Mouse (Mus musculus): ENCODE data around the gene Hunk. TPM values are rescaled to one million over a fixed set of nuclear protein-coding genes. Genes with fewer than 3 reads are reported as not detected.
A peak's percentile ranks its signal among the peaks of the same experiment; 100 is the strongest.

Hunk gene
- polyA plus RNA-seq (2015; fragmentation: Nextera tagmentation; extraction: Ambion mirVana), result 6.7 and 7.1 TPM in 2 replicates

- WGBS, result under 1% methylated on average over 89 of the region's 101 CpGs
- peak; percentile 81 for ATAC-seq (ENCODE audit: insufficient read depth, low FRiP score, low read depth)
Observed at GRCm38 (mm10) chr16:90385688-90386513, at the start of gene Hunk. Hunk (plus strand) TSS chr16:90386013.

GRCm38 (mm10) chr16:90339026-90339425, 46.8 kb upstream of the Hunk start:
- WGBS, result 87% methylated on average over 6 of the region's 6 CpGs
- Histone ChIP-seq H3K4me1 (no peaks in the 10 kb centered on the region), H3K9ac (no peak overlapping the region), H3K9me3 (no peaks in the 10 kb centered on the region), H3K4me2 (no peak overlapping the region), H3K27me3 (replicated peaks) (no peaks in the 10 kb centered on the region), H3K27ac (no peak overlapping the region), H3K36me3 (no peaks in the 10 kb centered on the region), H3K4me3 (replicated peaks) (no peak overlapping the region)
- no peak for ATAC-seq (ENCODE audit: insufficient read depth, low FRiP score, low read depth)

More at GRCm38 (mm10) chr16:90385688-90386513, at the start of gene Hunk:
- H3K27me3 ChIP-seq (replicated peaks), result no peaks in the 10 kb centered on the region; the same call in 1 of the 2 replicates
- peak within 1 kb of the TSS; percentile 81 for H3K9ac ChIP-seq
- peak within 1 kb of the TSS; percentile 94 for H3K4me2 ChIP-seq
- peaks cover 27% of the 10 kb centered on the region for H3K4me1 ChIP-seq
- H3K4me3 ChIP-seq (replicated peaks), result peak within 1 kb of the TSS; percentile 68
- H3K9me3 ChIP-seq, result no peaks in the 10 kb centered on the region
- H3K27ac ChIP-seq, result peak within 1 kb of the TSS; percentile 96
- H3K36me3 ChIP-seq, result no peaks in the 10 kb centered on the region; the same call in 1 of the 2 replicates

- Histone ChIP-seq H3K4me2 (no peak overlapping the region), H3K4me1 (no peaks in the 10 kb centered on the region), H3K9ac (no peak overlapping the region), H3K27ac (no peak overlapping the region), H3K4me3 (replicated peaks) (no peak overlapping the region), H3K9me3 (no peaks in the 10 kb centered on the region), H3K27me3 (replicated peaks) (no peaks in the 10 kb centered on the region), H3K36me3 (no peaks in the 10 kb centered on the region)
- 87% methylated on average over 5 of the region's 5 CpGs for WGBS
- ATAC-seq (ENCODE audit: insufficient read depth, low FRiP score, low read depth), result no peak
Observed at GRCm38 (mm10) chr16:90341086-90341485, 44.7 kb upstream of the Hunk start.

- ATAC-seq (ENCODE audit: insufficient read depth, low FRiP score, low read depth), result peak; percentile 93
- Histone ChIP-seq H3K36me3 (no peaks in the 10 kb centered on the region), H3K27me3 (replicated peaks) (no peaks in the 10 kb centered on the region), H3K4me1 (0 out of 2 replicates have a peak, but pooled peaks cover 2% of the 10 kb centered on the region), H3K9me3 (no peaks in the 10 kb centered on the region), H3K4me2 (no peak overlapping the region), H3K4me3 (replicated peaks) (no peak overlapping the region), H3K9ac (no peak overlapping the region), H3K27ac (no peak overlapping the region)
- WGBS, result 26% methylated on average over 13 of the region's 13 CpGs
Observed at GRCm38 (mm10) chr16:90349700-90350548, 35.9 kb upstream of the Hunk start.

- WGBS, result 78% methylated on average over 8 of the region's 8 CpGs
- Histone ChIP-seq H3K9me3 (no peaks in the 10 kb centered on the region), H3K27ac (no peak overlapping the region)
Observed at GRCm38 (mm10) chr16:90351726-90352125, 34.1 kb upstream of the Hunk start.

GRCm38 (mm10) chr16:90352691-90353090, 33.1 kb upstream of the Hunk start:
- H3K4me2 ChIP-seq, result no peak overlapping the region
- WGBS, result 49% methylated on average over 6 of the region's 6 CpGs
- no peaks in the 10 kb centered on the region for H3K36me3 ChIP-seq
- no peak overlapping the region for H3K9ac ChIP-seq
- no peaks in the 10 kb centered on the region for H3K27me3 ChIP-seq (replicated peaks)
- ATAC-seq (ENCODE audit: insufficient read depth, low FRiP score, low read depth), result no peak
- no peaks in the 10 kb centered on the region for H3K9me3 ChIP-seq
- H3K27ac ChIP-seq, result no peak overlapping the region
- H3K4me3 ChIP-seq (replicated peaks), result no peak overlapping the region
- H3K4me1 ChIP-seq, result 0 out of 2 replicates have a peak, but pooled peaks cover 2% of the 10 kb centered on the region

More at GRCm38 (mm10) chr16:90351726-90352125, 34.1 kb upstream of the Hunk start:
- Histone ChIP-seq H3K36me3 (no peaks in the 10 kb centered on the region), H3K9ac (no peak overlapping the region), H3K4me1 (0 out of 2 replicates have a peak, but pooled peaks cover 2% of the 10 kb centered on the region), H3K4me2 (no peak overlapping the region), H3K27me3 (replicated peaks) (no peaks in the 10 kb centered on the region), H3K4me3 (replicated peaks) (no peak overlapping the region)
- no peak for ATAC-seq (ENCODE audit: insufficient read depth, low FRiP score, low read depth)

- Histone ChIP-seq H3K4me3 (replicated peaks) (no peak overlapping the region), H3K27me3 (replicated peaks) (no peaks in the 10 kb centered on the region), H3K4me2 (no peak overlapping the region), H3K9me3 (no peaks in the 10 kb centered on the region), H3K9ac (no peak overlapping the region), H3K4me1 (0 out of 2 replicates have a peak, but pooled peaks cover 2% of the 10 kb centered on the region), H3K36me3 (no peaks in the 10 kb centered on the region), H3K27ac (no peak overlapping the region)
- WGBS, result 87% methylated on average over 5 of the region's 5 CpGs
- ATAC-seq (ENCODE audit: insufficient read depth, low FRiP score, low read depth), result no peak
Observed at GRCm38 (mm10) chr16:90353156-90353555, 32.7 kb upstream of the Hunk start.

GRCm38 (mm10) chr16:90359329-90359728, 26.5 kb upstream of the Hunk start:
- no peaks in the 10 kb centered on the region for H3K36me3 ChIP-seq
- no peak overlapping the region for H3K4me3 ChIP-seq (replicated peaks)
- WGBS, result 79% methylated on average over 9 of the region's 9 CpGs
- no peak overlapping the region for H3K27ac ChIP-seq
- H3K9me3 ChIP-seq, result no peaks in the 10 kb centered on the region
- no peak overlapping the region for H3K4me2 ChIP-seq
- H3K27me3 ChIP-seq (replicated peaks), result no peaks in the 10 kb centered on the region
- no peak overlapping the region for H3K9ac ChIP-seq
- no peak for ATAC-seq (ENCODE audit: insufficient read depth, low FRiP score, low read depth)
- peaks cover 4% of the 10 kb centered on the region for H3K4me1 ChIP-seq

GRCm38 (mm10) chr16:90359750-90360149, 26.1 kb upstream of the Hunk start:
- no peaks in the 10 kb centered on the region for H3K27me3 ChIP-seq (replicated peaks)
- H3K4me2 ChIP-seq, result no peak overlapping the region
- WGBS, result 27% methylated on average over 4 of the region's 4 CpGs
- H3K9ac ChIP-seq, result no peak overlapping the region
- ATAC-seq (ENCODE audit: insufficient read depth, low FRiP score, low read depth), result no peak
- H3K27ac ChIP-seq, result no peak overlapping the region
- H3K9me3 ChIP-seq, result no peaks in the 10 kb centered on the region
- H3K4me3 ChIP-seq (replicated peaks), result no peak overlapping the region
- no peaks in the 10 kb centered on the region for H3K36me3 ChIP-seq
- peaks cover 4% of the 10 kb centered on the region for H3K4me1 ChIP-seq

GRCm38 (mm10) chr16:90360327-90360726, 25.5 kb upstream of the Hunk start:
- no peak for ATAC-seq (ENCODE audit: insufficient read depth, low FRiP score, low read depth)

GRCm38 (mm10) chr16:90362926-90363325, 22.9 kb upstream of the Hunk start:
- H3K4me2 ChIP-seq, result no peak overlapping the region
- peaks cover 4% of the 10 kb centered on the region for H3K4me1 ChIP-seq
- no peaks in the 10 kb centered on the region for H3K9me3 ChIP-seq
- no peak for ATAC-seq (ENCODE audit: insufficient read depth, low FRiP score, low read depth)
- H3K27ac ChIP-seq, result peak overlapping the region; percentile 40; the same call in 1 of the 2 replicates
- 43% methylated on average over 6 of the region's 6 CpGs for WGBS
- H3K4me3 ChIP-seq (replicated peaks), result no peak overlapping the region
- no peaks in the 10 kb centered on the region for H3K36me3 ChIP-seq
- no peak overlapping the region for H3K9ac ChIP-seq
- H3K27me3 ChIP-seq (replicated peaks), result no peaks in the 10 kb centered on the region

More at GRCm38 (mm10) chr16:90360327-90360726, 25.5 kb upstream of the Hunk start:
- WGBS, result 53% methylated on average over 7 of the region's 7 CpGs
- H3K27me3 ChIP-seq (replicated peaks), result no peaks in the 10 kb centered on the region
- no peak overlapping the region for H3K27ac ChIP-seq
- no peaks in the 10 kb centered on the region for H3K36me3 ChIP-seq
- no peaks in the 10 kb centered on the region for H3K9me3 ChIP-seq
- no peak overlapping the region for H3K4me3 ChIP-seq (replicated peaks)
- no peak overlapping the region for H3K9ac ChIP-seq
- H3K4me1 ChIP-seq, result peaks cover 4% of the 10 kb centered on the region
- no peak overlapping the region for H3K4me2 ChIP-seq

Data from stomach, embryonic 15.5 days (tissue).